Mouse (Mus musculus): ENCODE measurements around the gene Olig3.
"Not testable (repeated sequence)": the region's sequence is repeated elsewhere in the genome, so short reads cannot be mapped to it uniquely, and the experiment has no call there.

Olig3 gene

GRCm38 (mm10) chr10:19362294-19362590 lies 5.9 kb downstream of the Olig3 start:
- DNase-seq = no peak

GRCm38 (mm10) chr10:19362861-19363260 lies 6.5 kb downstream of the Olig3 start:
- DNase-seq = peak; percentile 28

GRCm38 (mm10) chr10:19363365-19363764 lies 7.0 kb downstream of the Olig3 start:
- peak; percentile 20 for DNase-seq

- DNase-seq = no peak
Observed at GRCm38 (mm10) chr10:19369143-19369542, 12.8 kb downstream of the Olig3 start.

GRCm38 (mm10) chr10:19370146-19370545 lies 13.8 kb downstream of the Olig3 start:
- no peak for DNase-seq

- peak; percentile 20 for DNase-seq
Observed at GRCm38 (mm10) chr10:19372263-19372662, 15.9 kb downstream of the Olig3 start.

- DNase-seq = peak; percentile 59
Observed at GRCm38 (mm10) chr10:19373797-19374196, 17.5 kb downstream of the Olig3 start.

- DNase-seq = no peak
Observed at GRCm38 (mm10) chr10:19374311-19374710, 18.0 kb downstream of the Olig3 start.

GRCm38 (mm10) chr10:19375838-19376237 lies 19.5 kb downstream of the Olig3 start:
- DNase-seq = no peak

GRCm38 (mm10) chr10:19380971-19381370 lies 24.6 kb downstream of the Olig3 start:
- DNase-seq = not testable (repeated sequence)

GRCm38 (mm10) chr10:19384176-19384575 lies 27.8 kb downstream of the Olig3 start:
- DNase-seq = no peak

- no peak for DNase-seq
Observed at GRCm38 (mm10) chr10:19391819-19392218, 35.5 kb downstream of the Olig3 start.

GRCm38 (mm10) chr10:19396485-19397137 lies 40.3 kb downstream of the Olig3 start:
- DNase-seq = peak; percentile 71

- DNase-seq = no peak
Observed at GRCm38 (mm10) chr10:19397396-19397795, 41.1 kb downstream of the Olig3 start.

- DNase-seq = peak; percentile 33
Observed at GRCm38 (mm10) chr10:19401136-19401535, 44.8 kb downstream of the Olig3 start.

- DNase-seq = no peak
Observed at GRCm38 (mm10) chr10:19404401-19404800, 48.1 kb downstream of the Olig3 start.

- DNase-seq = no peak
Observed at GRCm38 (mm10) chr10:19405959-19406358, 49.6 kb downstream of the Olig3 start.

- DNase-seq = no peak
Observed at GRCm38 (mm10) chr10:19407168-19407567, 50.8 kb downstream of the Olig3 start.
